Mouse (Mus musculus) MEL (cell line): ENCODE measurements around the gene Dnah17.

Source experiments
- CTCF ChIP-seq, 3 experiments: IDR thresholded peaks in 2 of 3; conservative IDR thresholded peaks in 1 of 3; 2 replicates each; pipeline ENCODE4 v1.5.1; 2011 to 2012; ENCODE audit warnings: low read length in 3 of 3, low read depth in 2 of 3, mild to moderate bottlenecking in 2 of 3, improper control_type of control experiment in 1 of 3, inconsistent platforms in 1 of 3, mixed read lengths in 1 of 3, moderate library complexity in 1 of 3; ENCODE audit not compliant: control insufficient read depth in 1 of 3, insufficient read depth in 1 of 3, poor library complexity in 1 of 3, severe bottlenecking in 1 of 3
- E2F4 ChIP-seq: IDR thresholded peaks from 2 replicates; pipeline ENCODE4 v1.6.1; 2011; ENCODE audit warnings: low read depth, low read length, improper control_type of control experiment, borderline replicate concordance
- EP300 ChIP-seq, 2 experiments: IDR thresholded peaks; 2 replicates each; pipeline ENCODE4 v1.6.1; 2011; ENCODE audit warnings: improper control_type of control experiment in 2 of 2, low read length in 2 of 2, low read depth in 1 of 2, mild to moderate bottlenecking in 1 of 2
- MXI1 ChIP-seq: IDR thresholded peaks from 2 replicates; pipeline ENCODE4 v1.6.1; 2011; ENCODE audit warnings: mild to moderate bottlenecking, low read depth, low read length, improper control_type of control experiment
- POLR2A ChIP-seq, 2 experiments: IDR thresholded peaks; 2 replicates each; pipeline ENCODE4 v1.6.1; 2011 to 2012; ENCODE audit warnings: low read length in 2 of 2, mild to moderate bottlenecking in 2 of 2, control low read depth in 1 of 2, improper control_type of control experiment in 1 of 2, low read depth in 1 of 2, moderate library complexity in 1 of 2; ENCODE audit not compliant: control insufficient read depth in 1 of 2, insufficient read depth in 1 of 2, poor library complexity in 1 of 2
- ZC3H11A ChIP-seq: IDR thresholded peaks from 2 replicates; pipeline ENCODE4 v1.6.1; 2012; ENCODE audit warnings: low read depth, mild to moderate bottlenecking, inconsistent platforms, low read length, improper control_type of control experiment
- ZMIZ1 ChIP-seq: IDR thresholded peaks from 2 replicates; pipeline ENCODE4 v1.6.1; 2012; ENCODE audit warnings: low read depth, mild to moderate bottlenecking, inconsistent platforms, low read length, improper control_type of control experiment, moderate library complexity

DNA sequence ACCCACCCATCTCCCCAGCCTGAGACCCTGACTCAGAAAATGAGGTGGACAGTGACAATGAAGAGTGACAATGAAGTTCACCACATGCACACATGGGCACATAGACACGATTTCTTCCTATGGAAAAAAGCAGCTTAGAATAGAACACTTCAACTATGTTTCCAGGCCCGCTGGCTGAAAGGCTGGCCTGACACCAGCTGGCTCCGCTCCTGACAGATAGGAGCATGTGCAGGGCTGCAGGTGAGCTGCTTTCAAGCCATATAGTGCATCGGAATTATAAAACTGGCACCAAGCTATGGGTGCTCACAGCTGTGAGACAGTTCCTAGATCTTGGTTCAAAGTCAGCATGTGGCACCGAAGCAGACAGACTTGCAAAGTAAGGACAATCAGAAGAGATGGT, 39.9 kb upstream of the Dnah17 start:
- TF ChIP-seq POLR2A (IDR thresholded peaks at IDR 0.05; ENCODE audit: control insufficient read depth in 1 of 2, insufficient read depth in 1 of 2, low read depth in 1 of 2, low read length in 2 of 2, poor library complexity in 1 of 2) (no peak), EP300 (IDR thresholded peaks at IDR 0.05; ENCODE audit: low read depth in 1 of 2, low read length in 2 of 2) (no peak), E2F4 (no peak), ZMIZ1 (no peak), ZC3H11A (no peak), CTCF (IDR thresholded peaks at IDR 0.05 in 2 of 3, conservative IDR thresholded peaks at IDR 0.05 in 1 of 3; ENCODE audit: control insufficient read depth in 1 of 3, insufficient read depth in 1 of 3, low read depth in 2 of 3, low read length in 3 of 3, poor library complexity in 1 of 3, severe bottlenecking in 1 of 3) (no peak), MXI1 (no peak)
